Mouse (Mus musculus) ES-Bruce4 (cell line): ENCODE results near the gene Mov10. TPM values are rescaled to one million over a fixed set of nuclear protein-coding genes. Genes with fewer than 3 reads are reported as not detected.

Experiments
- H3K27ac ChIP-seq: 2 replicates; pipeline ENCODE4 v1.5.1; 2012; ENCODE audit warnings: low read length, inconsistent platforms; ENCODE audit not compliant: insufficient read depth
- H3K27me3 ChIP-seq: 2 replicates; pipeline ENCODE4 v1.6.1; 2012; ENCODE audit warnings: mild to moderate bottlenecking, low read length, inconsistent platforms; ENCODE audit not compliant: control insufficient read depth, poor library complexity, insufficient read depth, severe bottlenecking
- H3K36me3 ChIP-seq: 2 replicates; pipeline ENCODE4 v1.6.1; 2012; ENCODE audit warnings: inconsistent platforms, mild to moderate bottlenecking, low read length, moderate library complexity; ENCODE audit not compliant: control insufficient read depth, poor library complexity, insufficient read depth, severe bottlenecking
- H3K4me1 ChIP-seq: one replicate; pipeline ENCODE4 v1.8.1; 2011; ENCODE audit warnings: low read length; ENCODE audit not compliant: control insufficient read depth, insufficient read depth
- H3K4me3 ChIP-seq: 2 replicates; pipeline ENCODE4 v1.5.1; 2011; ENCODE audit warnings: low read depth, mild to moderate bottlenecking, low read length
- H3K9ac ChIP-seq: 2 replicates; pipeline ENCODE4 v1.6.1; 2012; ENCODE audit warnings: low read depth, mild to moderate bottlenecking, inconsistent platforms; ENCODE audit not compliant: poor library complexity, severe bottlenecking
- H3K9me3 ChIP-seq: replicated peaks from 2 replicates; pipeline ENCODE4 v1.6.1; 2012; ENCODE audit warnings: mild to moderate bottlenecking, low read length, inconsistent platforms; ENCODE audit not compliant: control insufficient read depth, poor library complexity, insufficient read depth, severe bottlenecking
- CTCF ChIP-seq: IDR thresholded peaks from one replicate; pipeline ENCODE4 v1.8.1; 2011; ENCODE audit warnings: low read depth, low read length
- EP300 ChIP-seq: IDR thresholded peaks from 2 replicates; pipeline ENCODE4 v1.6.1; 2011; ENCODE audit warnings: low read depth, low read length; ENCODE audit not compliant: insufficient read depth
- POLR2A ChIP-seq: IDR thresholded peaks from one replicate; pipeline ENCODE4 v1.8.1; 2011; ENCODE audit warnings: low read length; ENCODE audit not compliant: insufficient read depth
- polyA plus RNA-seq: library from polyadenylated mRNA; stranded (reverse); fragments of >200 nt; gene quantifications from 2 replicates; pipeline ENCODE4 v1.2.4, GENCODE M21; 2011; ENCODE audit warnings: low read depth; ENCODE audit not compliant: missing spikeins, insufficient read depth, insufficient read length

The Mov10 gene
- polyA plus RNA-seq, 1 experiment, result 79.9 TPM

- Histone ChIP-seq H3K4me3 (no peak overlapping the region), H3K9ac (no peak overlapping the region), H3K4me1 (peaks cover 19% of the 10 kb centered on the region), H3K36me3 (peaks cover 9% of the 10 kb centered on the region; the same call in 1 of the 2 replicates), H3K27ac (no peak overlapping the region), H3K27me3 (no peaks in the 10 kb centered on the region), H3K9me3 (no peaks in the 10 kb centered on the region)
- no peak for TF ChIP-seq CTCF
- no peak for TF ChIP-seq EP300
- no peak for TF ChIP-seq POLR2A
These were observed 25.7 kb downstream of the Mov10 start for GRCm38 (mm10) chr3:104792360-104793270.

- H3K9ac ChIP-seq, result no peak overlapping the region
- no peaks in the 10 kb centered on the region for H3K27me3 ChIP-seq
- no peaks in the 10 kb centered on the region for H3K9me3 ChIP-seq
- TF ChIP-seq POLR2A (no peak), EP300 (no peak), CTCF (no peak)
- H3K36me3 ChIP-seq, result peaks cover 9% of the 10 kb centered on the region; the same call in 1 of the 2 replicates
- H3K4me3 ChIP-seq, result no peak overlapping the region
- H3K27ac ChIP-seq, result no peak overlapping the region
- peaks cover 19% of the 10 kb centered on the region for H3K4me1 ChIP-seq
These were observed 26.7 kb downstream of the Mov10 start for GRCm38 (mm10) chr3:104791671-104792070.

GRCm38 (mm10) chr3:104791017-104791416 lies 27.3 kb downstream of the Mov10 start:
- H3K27ac ChIP-seq, result 0 out of 2 replicates have a peak overlapping the region, but pooled peaks have one; percentile 13
- H3K36me3 ChIP-seq, result peaks cover 3% of the 10 kb centered on the region; the same call in 1 of the 2 replicates
- no peak overlapping the region for H3K9ac ChIP-seq
- H3K27me3 ChIP-seq, result no peaks in the 10 kb centered on the region
- no peak overlapping the region for H3K4me3 ChIP-seq
- no peaks in the 10 kb centered on the region for H3K9me3 ChIP-seq
- peaks cover 18% of the 10 kb centered on the region for H3K4me1 ChIP-seq
- TF ChIP-seq EP300, result no peak
- TF ChIP-seq CTCF, result no peak
- no peak for TF ChIP-seq POLR2A

GRCm38 (mm10) chr3:104790401-104790937 lies 27.9 kb downstream of the Mov10 start:
- H3K9me3 ChIP-seq, result no peaks in the 10 kb centered on the region
- H3K36me3 ChIP-seq, result peaks cover 1% of the 10 kb centered on the region; the same call in 1 of the 2 replicates
- H3K4me3 ChIP-seq, result peak overlapping the region; percentile 96
- no peaks in the 10 kb centered on the region for H3K27me3 ChIP-seq
- H3K9ac ChIP-seq, result peak overlapping the region; percentile 90
- TF ChIP-seq POLR2A (no peak), EP300 (0 out of 2 replicates have a peak, but pooled peaks have one; percentile 21)
- H3K27ac ChIP-seq, result peak overlapping the region; percentile 13; the same call in 1 of the 2 replicates
- peaks cover 13% of the 10 kb centered on the region for H3K4me1 ChIP-seq

GRCm38 (mm10) chr3:104789822-104790221 lies 28.5 kb downstream of the Mov10 start:
- H3K9ac ChIP-seq, result peak overlapping the region; percentile 90
- no peaks in the 10 kb centered on the region for H3K9me3 ChIP-seq
- H3K27ac ChIP-seq, result 0 out of 2 replicates have a peak overlapping the region, but pooled peaks have one; percentile 13
- H3K4me1 ChIP-seq, result peaks cover 13% of the 10 kb centered on the region
- H3K4me3 ChIP-seq, result peak overlapping the region; percentile 96
- no peaks in the 10 kb centered on the region for H3K27me3 ChIP-seq
- H3K36me3 ChIP-seq, result no peaks in the 10 kb centered on the region
- TF ChIP-seq CTCF (no peak), POLR2A (no peak), EP300 (no peak)

- no peaks in the 10 kb centered on the region for H3K36me3 ChIP-seq
- H3K27me3 ChIP-seq, result no peaks in the 10 kb centered on the region
- TF ChIP-seq EP300, result no peak
- no peak for TF ChIP-seq POLR2A
- no peak for TF ChIP-seq CTCF
- peak overlapping the region; percentile 32; the same call in 1 of the 2 replicates for H3K27ac ChIP-seq
- peak overlapping the region; percentile 96 for H3K4me3 ChIP-seq
- peaks cover 16% of the 10 kb centered on the region for H3K4me1 ChIP-seq
- H3K9ac ChIP-seq, result peak overlapping the region; percentile 90
- no peaks in the 10 kb centered on the region for H3K9me3 ChIP-seq
These were observed 29.1 kb downstream of the Mov10 start for GRCm38 (mm10) chr3:104789312-104789605.
